In genomic region chr4:48182115-48182806, GRCm38 (mm10) we compare ENCODE assay signal across 31 mouse cellular contexts. TPM values are rescaled to one million over a fixed set of nuclear protein-coding genes. Genes with fewer than 3 reads are reported as not detected.
DNase-seq lines count a peak whose midpoint lies in the region; ATAC-seq and TF ChIP-seq lines count a peak whose summit lies in the region.
"Had no signal": no experiment of that assay in that cellular context is flagged by ENCODE, and none has a peak within 500 bp of the region (broad histone marks: within the 10 kb centered on the region; RNA-seq: fewer than 3 reads in every experiment).

No protein-coding gene starts in this region.

- peak overlapping the region; percentile 25; the same call in 1 of the 2 replicates for H3K4me3 ChIP-seq in G1E (ENCODE audit: low read depth, low read length)
- no peak overlapping the region for H3K4me3 ChIP-seq in liver, embryonic 12.5 days
- H3K4me3 ChIP-seq: embryonic facial prominence, embryonic 12.5 days; forebrain, embryonic 10.5 days; gastrocnemius, adult 2 months; heart, adult 2 months; heart, embryonic 12.5 days; hindbrain, embryonic 13.5 days; midbrain, embryonic 12.5 days; myocyte; neural tube, embryonic 12.5 days had no signal

- ATAC-seq in G1E (ENCODE audit: extremely low read depth, insufficient number of reproducible peaks, low FRiP score, poor library complexity, severe bottlenecking), result peak; percentile 80
- ATAC-seq in liver, embryonic 12.5 days, result peak; percentile 79
- peak; percentile 95 for ATAC-seq in megakaryocyte-erythroid progenitor cell, adult 5-6 weeks (replicated peaks; ENCODE audit: low FRiP score, low TSS enrichment, poor library complexity, severe bottlenecking)
- ATAC-seq: intestine, postnatal 0 days had no signal

- no peaks in the 10 kb centered on the region for H3K9me3 ChIP-seq in G1E (replicated peaks)
- no peaks in the 10 kb centered on the region for H3K9me3 ChIP-seq in liver, embryonic 12.5 days (replicated peaks)
- H3K9me3 ChIP-seq: forebrain, embryonic 10.5 days; heart, embryonic 12.5 days; neural tube, embryonic 12.5 days had no signal

- peak; percentile 22 for DNase-seq in G1E (ENCODE audit: low spot score)
- peak; percentile 13 for DNase-seq in c-Kit-positive CD71-negative TER-119-negative erythroid progenitor cells, embryonic 14.5 days (ENCODE audit: low read depth)
- no peak for DNase-seq in urinary bladder, postnatal 36 days (ENCODE audit: low spot score in 2 of 2)
- DNase-seq in adrenal gland, postnatal 25 days, result no peak
- DNase-seq in thymus, postnatal 36 days, result no peak
- DNase-seq: adrenal gland, postnatal 14 days; cerebellum, adult 8-10 months; cerebellum, postnatal 36 days; embryo, embryonic 11 days; gastrocnemius, adult 2 months; gastrocnemius, postnatal 36 days; heart, adult 2 months; heart, postnatal 4 days; kidney, adult 9 months; kidney, postnatal 10 days; layer of hippocampus, postnatal 36 days; left cerebral cortex, postnatal 4 days; lung, adult 18-20 months; lung, postnatal 10 days had no signal

- H3K36me3 ChIP-seq in G1E (replicated peaks), result peaks cover 54% of the 10 kb centered on the region
- H3K36me3 ChIP-seq in liver, embryonic 12.5 days, result peaks cover 33% of the 10 kb centered on the region
- H3K36me3 ChIP-seq: forebrain, embryonic 10.5 days; hindbrain, embryonic 13.5 days; midbrain, embryonic 12.5 days had no signal

- H3K4me2 ChIP-seq in liver, embryonic 12.5 days, result peak overlapping the region; percentile 34
- H3K4me2 ChIP-seq: embryonic facial prominence, embryonic 12.5 days; heart, embryonic 12.5 days; hindbrain, embryonic 13.5 days; midbrain, embryonic 12.5 days; neural tube, embryonic 12.5 days had no signal

- H3K4me1 ChIP-seq in G1E (ENCODE audit: insufficient read depth, low read depth, low read length), result peaks cover 41% of the 10 kb centered on the region
- H3K4me1 ChIP-seq in liver, embryonic 12.5 days, result peaks cover 23% of the 10 kb centered on the region
- H3K4me1 ChIP-seq: embryonic facial prominence, embryonic 12.5 days; heart, embryonic 12.5 days; neural tube, embryonic 12.5 days had no signal

- H3K27me3 ChIP-seq in G1E (ENCODE audit: insufficient read depth, low read length), result no peaks in the 10 kb centered on the region
- H3K27me3 ChIP-seq in liver, embryonic 12.5 days (replicated peaks), result no peaks in the 10 kb centered on the region
- H3K27me3 ChIP-seq: CH12.LX; embryonic facial prominence, embryonic 12.5 days; heart, embryonic 12.5 days; hindbrain, embryonic 13.5 days; midbrain, embryonic 12.5 days; neural tube, embryonic 12.5 days had no signal

- WGBS in liver, embryonic 12.5 days (ENCODE audit: insufficient replicate concordance), result 67% methylated on average over 8 of the region's 8 CpGs

- TF ChIP-seq CTCF in G1E (IDR thresholded peaks at IDR 0.05; ENCODE audit: low read depth, low read length), result no peak

- H3K9ac ChIP-seq in liver, embryonic 12.5 days, result no peak overlapping the region
- H3K9ac ChIP-seq: embryonic facial prominence, embryonic 12.5 days; heart, embryonic 12.5 days; hindbrain, embryonic 13.5 days; midbrain, embryonic 12.5 days; neural tube, embryonic 12.5 days had no signal

- peak overlapping the region; percentile 36; the same call in 1 of the 2 replicates for H3K27ac ChIP-seq in liver, embryonic 12.5 days
- H3K27ac ChIP-seq: embryonic facial prominence, embryonic 12.5 days; forebrain, embryonic 10.5 days; gastrocnemius, adult 2 months; heart, adult 2 months; hindbrain, embryonic 13.5 days; macrophage; midbrain, embryonic 12.5 days; neural tube, embryonic 12.5 days had no signal

RNA-seq across cellular contexts. Expression of gene Stx17, which starts 57.5 kb away (rescaled TPM):
- 21.7 and 22.8 TPM in 2 replicates for total RNA-seq in G1E (2014; fragmentation: Nextera tagmentation)
- 18.5 and 21.8 TPM in 2 replicates for total RNA-seq in G1E (2017)
- polyA plus RNA-seq in G1E (2012), result 2.4 and 4.0 TPM in 2 replicates
- 24.1 TPM in 2 replicates for polyA plus RNA-seq in liver, embryonic 12.5 days (2016; fragmentation: Nextera tagmentation; extraction: Ambion mirVana)
- 16.3 and 22.8 TPM in 2 replicates for total RNA-seq in megakaryocyte-erythroid progenitor cell, adult 5-6 weeks (2014; fragmentation: Nextera tagmentation)
- total RNA-seq in megakaryocyte-erythroid progenitor cell, adult 5-6 weeks (2017), result 25.6 and 35.5 TPM in 2 replicates
- 43.5 and 73.9 TPM in 2 replicates for total RNA-seq in adrenal gland, postnatal 25 days (2021)

Comparison
In these comparisons a context has a peak if more than half of its experiments do, and no peak if none do; other contexts are left out.
1. DNase-seq: peak in G1E (single experiment) and c-Kit-positive CD71-negative TER-119-negative erythroid progenitor cells, embryonic 14.5 days (single experiment); none in urinary bladder, postnatal 36 days (0 of 2), adrenal gland, postnatal 25 days (single experiment) and thymus, postnatal 36 days (0 of 2).
2. Peak in every context shown above with its lines, with median percentiles within 50 percentile points of each other: ATAC-seq.